Mouse (Mus musculus) thymus, postnatal 0 days (tissue): Measurements from ENCODE around the gene Pld1. TPM values are rescaled to one million over a fixed set of nuclear protein-coding genes. Genes with fewer than 3 reads are reported as not detected.
A peak's percentile ranks its signal among the peaks of the same experiment; 100 is the strongest.

Experiments
- DNase-seq: peaks from one replicate; pipeline ENCODE4 v3.0.0-alpha.2; 2015; ENCODE audit warnings: low spot score
- polyA plus RNA-seq: library from polyadenylated mRNA; unstranded; fragments of >200 nt; fragmentation: Nextera tagmentation; extraction: Ambion mirVana; gene quantifications from 2 replicates; pipeline ENCODE4 v1.2.1, GENCODE M21; 2015

Gene Pld1
- polyA plus RNA-seq, 1 experiment from 2014 or later: 3.6 TPM

DNA sequence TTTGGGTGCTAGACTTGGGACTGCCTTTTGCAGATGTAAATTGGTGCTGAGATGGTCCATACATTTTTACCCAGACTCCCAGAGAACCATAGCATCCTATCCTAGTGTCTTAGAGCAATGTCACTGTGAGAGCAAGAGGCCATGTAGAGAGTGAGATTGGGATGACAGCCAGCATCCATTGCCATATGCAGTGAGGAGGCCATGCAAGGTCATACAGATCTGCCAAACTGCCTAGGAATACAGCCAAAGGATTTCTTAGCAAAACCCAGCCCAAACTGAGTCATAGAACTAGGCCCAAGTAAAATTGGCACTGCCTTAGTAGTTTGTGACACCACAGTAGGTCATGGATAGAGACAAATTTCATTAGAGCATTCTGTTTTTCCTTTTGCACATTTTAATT, 206.2 kb downstream of the Pld1 start:
- no peak for DNase-seq

GRCm38 (mm10) chr3:28145461-28145860, 207.0 kb downstream of the Pld1 start:
- no peak for DNase-seq

- no peak for DNase-seq
These were observed 211.3 kb downstream of the Pld1 start for GRCm38 (mm10) chr3:28149656-28150256.

- no peak for DNase-seq
These were observed 219.5 kb downstream of the Pld1 start for GRCm38 (mm10) chr3:28158006-28158405.

DNA sequence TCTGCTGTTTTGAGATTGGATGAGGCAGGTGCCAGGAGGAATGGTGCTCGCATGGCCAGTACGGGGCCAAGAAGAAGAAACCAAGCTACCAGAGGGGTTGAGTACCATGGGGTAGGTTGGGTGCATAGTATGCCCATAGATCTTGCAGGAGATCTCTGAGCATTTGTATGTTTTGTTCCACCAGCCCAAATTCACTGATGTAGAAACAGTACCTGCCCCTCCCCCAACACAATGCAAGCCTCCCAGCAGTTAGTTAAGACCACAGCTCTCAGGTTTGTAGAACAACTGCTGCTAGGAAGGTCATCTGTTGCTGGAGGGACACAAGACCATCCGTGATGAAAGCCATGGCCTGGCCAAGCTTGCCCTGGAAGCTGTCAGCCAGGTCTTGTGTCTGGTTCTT, 220.4 kb downstream of the Pld1 start:
- DNase-seq: no peak

GRCm38 (mm10) chr3:28162346-28162745, 223.9 kb downstream of the Pld1 start:
- no peak for DNase-seq

GRCm38 (mm10) chr3:28164678-28165077, 226.2 kb downstream of the Pld1 start:
- peak; percentile 25 for DNase-seq

GRCm38 (mm10) chr3:28165598-28165997, 227.1 kb downstream of the Pld1 start:
- DNase-seq: peak; percentile 78

DNA sequence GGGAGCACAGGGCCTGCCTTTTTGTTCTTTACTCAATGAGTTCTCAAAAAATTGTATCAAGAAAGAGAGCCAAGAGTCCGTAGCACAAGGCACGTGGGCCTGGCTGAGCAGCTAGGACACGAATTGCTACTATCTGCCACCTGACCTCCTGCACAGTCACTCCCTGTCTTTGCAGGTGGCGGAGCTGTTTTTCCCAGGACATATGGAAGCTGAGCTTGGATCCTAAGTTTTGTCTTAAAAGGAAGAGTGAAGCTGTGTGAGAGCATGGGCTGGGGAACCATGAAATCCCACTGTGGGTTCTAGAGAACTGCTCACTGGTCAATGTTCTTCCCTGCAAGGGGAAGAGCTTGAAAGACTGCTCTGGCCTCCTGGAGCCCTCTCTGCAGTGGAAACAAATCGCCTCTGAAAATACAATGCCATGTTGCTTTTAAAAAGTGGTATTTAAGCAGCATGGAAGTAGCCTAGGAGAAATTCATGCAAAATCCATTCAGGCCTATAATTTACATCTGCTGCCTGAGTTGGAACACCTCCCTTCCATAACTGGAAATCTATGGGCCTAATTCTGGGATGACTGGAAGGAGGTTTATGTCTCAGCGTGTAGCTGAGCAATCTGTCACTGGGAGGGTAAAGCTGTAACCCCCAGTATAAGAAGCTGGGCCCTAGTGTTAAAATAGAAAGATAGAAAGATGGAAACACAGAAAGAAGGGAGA, 229.5 kb downstream of the Pld1 start:
- no peak for DNase-seq

- DNase-seq: peak; percentile 86
These were observed 232.6 kb downstream of the Pld1 start for GRCm38 (mm10) chr3:28170911-28171618.

DNA sequence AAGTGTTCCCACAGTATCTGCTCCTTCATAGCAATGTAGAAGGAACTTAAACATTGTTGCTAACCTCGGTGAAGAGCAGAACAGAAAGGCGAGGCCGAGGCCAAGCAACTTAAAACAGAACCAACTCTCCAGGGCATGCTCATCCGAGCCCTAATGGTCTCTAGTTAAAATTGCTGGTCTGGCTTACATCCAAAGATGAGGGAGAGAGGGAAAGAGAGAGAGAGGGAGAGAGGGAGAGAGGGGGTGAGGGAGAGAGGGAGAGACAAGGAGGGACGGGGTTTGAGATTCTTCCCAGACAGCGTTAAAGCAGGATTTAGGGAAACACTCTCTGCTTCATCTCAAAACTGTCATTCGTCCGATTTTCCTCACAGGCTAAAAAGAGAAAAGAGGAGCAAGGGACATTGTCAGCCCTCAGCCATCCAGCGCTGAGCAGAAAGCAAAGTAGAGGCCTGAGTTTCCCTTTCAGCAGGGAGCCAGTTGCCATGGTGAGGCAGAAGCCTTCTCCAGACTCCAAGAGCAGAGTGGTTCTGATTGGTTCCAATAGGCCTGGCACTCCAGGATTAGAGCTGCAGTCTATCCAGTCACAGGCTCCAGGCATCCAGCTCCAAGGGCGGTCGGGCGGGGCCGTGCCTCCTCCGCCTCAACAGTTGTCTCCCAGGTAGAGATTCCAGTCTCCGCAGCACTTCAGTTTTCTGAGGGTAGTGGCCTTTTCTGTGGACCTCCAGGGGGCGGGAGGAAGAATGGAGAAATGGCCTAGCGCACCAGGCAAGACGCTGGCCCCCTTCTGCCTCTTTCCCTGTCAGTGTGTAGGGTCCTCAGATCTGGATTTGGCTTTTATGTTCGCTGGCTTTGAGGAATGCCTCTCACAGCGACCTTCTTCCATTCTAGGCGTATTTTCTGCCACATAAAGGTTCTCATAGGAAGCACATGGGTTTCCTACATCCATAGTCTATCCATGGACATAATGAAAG, 237.8 kb downstream of the Pld1 start:
- DNase-seq: no peak

DNA sequence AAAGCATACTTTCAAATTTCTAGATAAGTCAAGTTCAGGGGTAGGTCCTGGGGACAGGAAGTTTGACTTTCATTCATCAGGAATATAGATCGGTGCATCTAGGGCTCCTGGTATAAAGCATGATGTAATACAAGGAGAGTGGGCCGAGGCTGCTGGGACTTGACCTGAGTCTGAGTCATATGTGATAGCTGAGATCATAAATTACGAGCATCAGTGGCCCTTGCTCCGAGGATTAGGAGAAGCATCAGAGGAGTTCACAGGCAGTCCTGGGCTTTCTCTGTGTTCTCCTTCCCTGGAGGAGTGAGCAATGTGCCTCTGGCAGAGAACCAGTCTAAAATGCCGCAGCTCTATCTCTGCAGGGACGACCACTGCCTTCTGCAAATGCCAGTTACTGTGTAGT, 239.8 kb downstream of the Pld1 start:
- DNase-seq: no peak

Other genes starting within 250 kb of the Pld1 start
- gene Fndc3b, start 227.4 kb upstream of the Pld1 start, polyA plus RNA-seq: 3.8 and 4.0 TPM in 2 replicates
- 1.2 and 1.3 TPM in 2 replicates for gene Tmem212, start 42.3 kb upstream of the Pld1 start, polyA plus RNA-seq